Mouse (Mus musculus): ENCODE measurements at regions not wholly inside any gene's neighbourhood (a gene's known extent, or its start where the extent isn't known, plus 50 kb on each side); places are given as distances from the start of the nearest gene placed in this dataset.

GRCm38 (mm10) chr2:74424726-74425125, 154.5 kb downstream of the Lnpk start:
- ATAC-seq (ENCODE audit: low FRiP score), result no peak
- Histone ChIP-seq H3K4me1 (replicated peaks; ENCODE audit: control insufficient read depth, insufficient read depth, low read length) (peaks cover 14% of the 10 kb centered on the region), H3K9me3 (ENCODE audit: control insufficient read depth, low read length) (no peaks in the 10 kb centered on the region), H3K4me3 (replicated peaks; ENCODE audit: low read length) (no peak overlapping the region), H3K4me2 (replicated peaks) (no peak overlapping the region), H3K36me3 (replicated peaks; ENCODE audit: control insufficient read depth, insufficient read depth) (no peaks in the 10 kb centered on the region), H3K27ac (no peak overlapping the region), H3K27me3 (ENCODE audit: control insufficient read depth, insufficient read depth, low read length) (no peaks in the 10 kb centered on the region), H3K9ac (no peak overlapping the region)
- DNase-seq (ENCODE audit: low spot score), result no peak
- WGBS, result 92% methylated on average over 3 of the region's 3 CpGs

- WGBS, result 21% methylated on average over 4 of the region's 4 CpGs
- Histone ChIP-seq H3K27me3 (ENCODE audit: control insufficient read depth, insufficient read depth, low read length) (no peaks in the 10 kb centered on the region), H3K4me1 (replicated peaks; ENCODE audit: control insufficient read depth, insufficient read depth, low read length) (no peaks in the 10 kb centered on the region), H3K9me3 (ENCODE audit: control insufficient read depth, low read length) (no peaks in the 10 kb centered on the region), H3K4me2 (replicated peaks) (no peak overlapping the region), H3K4me3 (replicated peaks; ENCODE audit: low read length) (no peak overlapping the region), H3K36me3 (replicated peaks; ENCODE audit: control insufficient read depth, insufficient read depth) (no peaks in the 10 kb centered on the region), H3K27ac (no peak overlapping the region), H3K9ac (no peak overlapping the region)
- peak; percentile 27 for DNase-seq (ENCODE audit: low spot score)
- ATAC-seq (ENCODE audit: low FRiP score), result peak; percentile 27; the same call in 1 of the 2 replicates
These were observed 163.1 kb downstream of the Lnpk start for GRCm38 (mm10) chr2:74416097-74416496.

- WGBS, result 95% methylated on average over 13 of the region's 13 CpGs
- no peaks in the 10 kb centered on the region for H3K9me3 ChIP-seq (ENCODE audit: control insufficient read depth, low read length)
These were observed 164.5 kb downstream of the Lnpk start for GRCm38 (mm10) chr2:74414721-74415120.

GRCm38 (mm10) chr2:74409856-74410404, 169.3 kb downstream of the Lnpk start:
- Histone ChIP-seq H3K9me3 (ENCODE audit: control insufficient read depth, low read length) (no peaks in the 10 kb centered on the region), H3K4me1 (replicated peaks; ENCODE audit: control insufficient read depth, insufficient read depth, low read length) (peaks cover 2% of the 10 kb centered on the region), H3K4me3 (replicated peaks; ENCODE audit: low read length) (no peak overlapping the region), H3K9ac (no peak overlapping the region), H3K4me2 (replicated peaks) (no peak overlapping the region), H3K36me3 (replicated peaks; ENCODE audit: control insufficient read depth, insufficient read depth) (no peaks in the 10 kb centered on the region), H3K27ac (no peak overlapping the region), H3K27me3 (ENCODE audit: control insufficient read depth, insufficient read depth, low read length) (no peaks in the 10 kb centered on the region)
- WGBS, result 77% methylated on average over 4 of the region's 4 CpGs
- DNase-seq (ENCODE audit: low spot score) (no peak), ATAC-seq (ENCODE audit: low FRiP score) (no peak)

More at GRCm38 (mm10) chr2:74414721-74415120, 164.5 kb downstream of the Lnpk start:
- Histone ChIP-seq H3K9ac (no peak overlapping the region), H3K27ac (no peak overlapping the region), H3K27me3 (ENCODE audit: control insufficient read depth, insufficient read depth, low read length) (no peaks in the 10 kb centered on the region), H3K4me2 (replicated peaks) (no peak overlapping the region), H3K4me1 (replicated peaks; ENCODE audit: control insufficient read depth, insufficient read depth, low read length) (no peaks in the 10 kb centered on the region), H3K36me3 (replicated peaks; ENCODE audit: control insufficient read depth, insufficient read depth) (no peaks in the 10 kb centered on the region), H3K4me3 (replicated peaks; ENCODE audit: low read length) (no peak overlapping the region)
- DNase-seq (ENCODE audit: low spot score), result no peak
- ATAC-seq (ENCODE audit: low FRiP score), result no peak

- ATAC-seq (ENCODE audit: low FRiP score) (no peak), DNase-seq (ENCODE audit: low spot score) (peak; percentile 54)
- H3K27me3 ChIP-seq (ENCODE audit: control insufficient read depth, insufficient read depth, low read length), result no peaks in the 10 kb centered on the region
- no peaks in the 10 kb centered on the region for H3K9me3 ChIP-seq (ENCODE audit: control insufficient read depth, low read length)
- no peak overlapping the region for H3K4me3 ChIP-seq (replicated peaks; ENCODE audit: low read length)
- H3K36me3 ChIP-seq (replicated peaks; ENCODE audit: control insufficient read depth, insufficient read depth), result no peaks in the 10 kb centered on the region
- no peak overlapping the region for H3K4me2 ChIP-seq (replicated peaks)
- 38% methylated on average over 3 of the region's 3 CpGs for WGBS
- H3K4me1 ChIP-seq (replicated peaks; ENCODE audit: control insufficient read depth, insufficient read depth, low read length), result peaks cover 8% of the 10 kb centered on the region
- no peak overlapping the region for H3K9ac ChIP-seq
- 0 out of 2 replicates have a peak overlapping the region, but pooled peaks have one; percentile 14 for H3K27ac ChIP-seq
These were observed 174.7 kb downstream of the Lnpk start for GRCm38 (mm10) chr2:74404493-74404892.

- 95% methylated on average over 4 of the region's 4 CpGs for WGBS
- H3K4me1 ChIP-seq (replicated peaks; ENCODE audit: control insufficient read depth, insufficient read depth, low read length), result no peaks in the 10 kb centered on the region
- no peak overlapping the region for H3K4me2 ChIP-seq (replicated peaks)
- H3K27me3 ChIP-seq (ENCODE audit: control insufficient read depth, insufficient read depth, low read length), result no peaks in the 10 kb centered on the region
- H3K36me3 ChIP-seq (replicated peaks; ENCODE audit: control insufficient read depth, insufficient read depth), result no peaks in the 10 kb centered on the region
- ATAC-seq (ENCODE audit: low FRiP score) (no peak), DNase-seq (ENCODE audit: low spot score) (no peak)
- H3K27ac ChIP-seq, result no peak overlapping the region
- no peaks in the 10 kb centered on the region for H3K9me3 ChIP-seq (ENCODE audit: control insufficient read depth, low read length)
- no peak overlapping the region for H3K9ac ChIP-seq
- no peak overlapping the region for H3K4me3 ChIP-seq (replicated peaks; ENCODE audit: low read length)
These were observed 188.2 kb downstream of the Lnpk start for GRCm38 (mm10) chr2:74391064-74391463.

GRCm38 (mm10) chr2:74388078-74388477, 191.2 kb downstream of the Lnpk start:
- ATAC-seq (ENCODE audit: low FRiP score) (no peak), DNase-seq (ENCODE audit: low spot score) (no peak)
- no peak overlapping the region for H3K27ac ChIP-seq
- H3K9ac ChIP-seq, result no peak overlapping the region
- 82% methylated on average over 5 of the region's 5 CpGs for WGBS
- no peaks in the 10 kb centered on the region for H3K27me3 ChIP-seq (ENCODE audit: control insufficient read depth, insufficient read depth, low read length)
- no peak overlapping the region for H3K4me3 ChIP-seq (replicated peaks; ENCODE audit: low read length)
- H3K36me3 ChIP-seq (replicated peaks; ENCODE audit: control insufficient read depth, insufficient read depth), result no peaks in the 10 kb centered on the region
- H3K9me3 ChIP-seq (ENCODE audit: control insufficient read depth, low read length), result no peaks in the 10 kb centered on the region
- H3K4me2 ChIP-seq (replicated peaks), result no peak overlapping the region
- H3K4me1 ChIP-seq (replicated peaks; ENCODE audit: control insufficient read depth, insufficient read depth, low read length), result no peaks in the 10 kb centered on the region

GRCm38 (mm10) chr2:74384918-74385317, 194.3 kb downstream of the Lnpk start:
- ATAC-seq (ENCODE audit: low FRiP score) (no peak), DNase-seq (ENCODE audit: low spot score) (no peak)
- no peak overlapping the region for H3K4me2 ChIP-seq (replicated peaks)
- H3K36me3 ChIP-seq (replicated peaks; ENCODE audit: control insufficient read depth, insufficient read depth), result no peaks in the 10 kb centered on the region
- 90% methylated on average over 1 of the region's 1 CpGs for WGBS
- no peak overlapping the region for H3K27ac ChIP-seq
- no peak overlapping the region for H3K9ac ChIP-seq
- H3K4me1 ChIP-seq (replicated peaks; ENCODE audit: control insufficient read depth, insufficient read depth, low read length), result no peaks in the 10 kb centered on the region
- no peaks in the 10 kb centered on the region for H3K27me3 ChIP-seq (ENCODE audit: control insufficient read depth, insufficient read depth, low read length)
- no peak overlapping the region for H3K4me3 ChIP-seq (replicated peaks; ENCODE audit: low read length)
- H3K9me3 ChIP-seq (ENCODE audit: control insufficient read depth, low read length), result no peaks in the 10 kb centered on the region

GRCm38 (mm10) chr2:74380574-74381287, 198.5 kb downstream of the Lnpk start:
- Histone ChIP-seq H3K9me3 (ENCODE audit: control insufficient read depth, low read length) (no peaks in the 10 kb centered on the region), H3K4me3 (replicated peaks; ENCODE audit: low read length) (no peak overlapping the region), H3K4me2 (replicated peaks) (no peak overlapping the region), H3K27me3 (ENCODE audit: control insufficient read depth, insufficient read depth, low read length) (no peaks in the 10 kb centered on the region), H3K4me1 (replicated peaks; ENCODE audit: control insufficient read depth, insufficient read depth, low read length) (no peaks in the 10 kb centered on the region), H3K27ac (no peak overlapping the region), H3K36me3 (replicated peaks; ENCODE audit: control insufficient read depth, insufficient read depth) (no peaks in the 10 kb centered on the region), H3K9ac (no peak overlapping the region)
- WGBS, result 90% methylated on average over 7 of the region's 7 CpGs
- ATAC-seq (ENCODE audit: low FRiP score), result no peak
- DNase-seq (ENCODE audit: low spot score), result no peak

Measured in hindbrain, embryonic 14.5 days (tissue).